Mouse (Mus musculus): ENCODE results near the gene Il5. TPM values are rescaled to one million over a fixed set of nuclear protein-coding genes. Genes with fewer than 3 reads are reported as not detected.

Gene Il5
- polyA plus RNA-seq, 1 experiment, result not detected

GRCm38 (mm10) chr11:53735682-53736245 is 15.2 kb downstream of the Il5 start:
- Histone ChIP-seq H3K36me3 (ENCODE audit: control insufficient read depth) (no peaks in the 10 kb centered on the region), H3K4me1 (ENCODE audit: control insufficient read depth) (peaks cover 14% of the 10 kb centered on the region), H3K4me3 (replicated peaks) (peak overlapping the region; percentile 38), H3K9me3 (ENCODE audit: control insufficient read depth, low read length) (no peaks in the 10 kb centered on the region), H3K27me3 (ENCODE audit: control insufficient read depth) (no peaks in the 10 kb centered on the region)
- no peak for TF ChIP-seq GATA1 (IDR thresholded peaks at IDR 0.05; ENCODE audit: low read length)
- TF ChIP-seq TAL1 (IDR thresholded peaks at IDR 0.05; ENCODE audit: low read length), result no peak

DNA sequence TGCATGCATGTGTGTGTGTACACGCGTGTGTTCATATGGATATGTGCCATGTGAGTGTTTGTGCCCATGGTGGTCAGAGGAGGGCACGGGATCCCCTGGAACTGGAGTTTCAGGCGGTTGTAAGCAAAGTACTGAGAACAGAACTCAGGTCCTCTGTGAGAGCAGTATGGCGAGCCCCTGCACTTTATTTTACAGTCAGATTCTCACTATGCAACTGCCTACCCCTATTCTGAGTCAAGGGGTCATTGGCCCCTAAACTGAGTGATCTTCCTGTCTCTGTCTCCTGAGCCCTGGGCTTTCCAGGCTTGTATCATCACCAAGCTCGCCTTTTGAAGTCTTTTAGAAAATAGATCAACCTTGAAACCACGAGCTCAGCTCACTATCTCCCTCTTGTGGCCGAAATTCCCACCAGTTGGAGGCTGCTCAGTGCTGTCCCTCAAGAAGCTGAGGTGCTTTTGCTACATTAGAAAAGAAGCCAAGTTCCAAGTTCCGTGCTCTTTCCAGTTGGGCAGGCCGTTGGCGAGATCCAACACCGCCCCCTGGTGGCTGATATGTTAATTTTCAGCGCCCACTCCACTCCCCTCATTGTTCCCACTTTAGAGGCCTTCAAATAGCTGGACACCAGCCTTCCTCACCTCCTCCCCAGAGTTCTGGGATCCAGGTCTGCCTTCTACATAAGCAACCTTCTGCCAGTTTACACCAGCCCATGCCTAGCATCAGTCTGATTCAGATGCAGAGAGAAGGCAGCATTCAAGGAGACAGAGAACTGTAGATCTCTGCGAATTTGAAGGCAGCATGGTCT is 16.4 kb downstream of the Il5 start:
- no peaks in the 10 kb centered on the region for H3K9me3 ChIP-seq (ENCODE audit: control insufficient read depth, low read length)
- no peaks in the 10 kb centered on the region for H3K36me3 ChIP-seq (ENCODE audit: control insufficient read depth)
- no peak overlapping the region for H3K4me3 ChIP-seq (replicated peaks)
- TF ChIP-seq TAL1 (IDR thresholded peaks at IDR 0.05; ENCODE audit: low read length) (no peak), GATA1 (IDR thresholded peaks at IDR 0.05; ENCODE audit: low read length) (no peak)
- H3K27me3 ChIP-seq (ENCODE audit: control insufficient read depth), result no peaks in the 10 kb centered on the region
- H3K4me1 ChIP-seq (ENCODE audit: control insufficient read depth), result peaks cover 14% of the 10 kb centered on the region

DNA sequence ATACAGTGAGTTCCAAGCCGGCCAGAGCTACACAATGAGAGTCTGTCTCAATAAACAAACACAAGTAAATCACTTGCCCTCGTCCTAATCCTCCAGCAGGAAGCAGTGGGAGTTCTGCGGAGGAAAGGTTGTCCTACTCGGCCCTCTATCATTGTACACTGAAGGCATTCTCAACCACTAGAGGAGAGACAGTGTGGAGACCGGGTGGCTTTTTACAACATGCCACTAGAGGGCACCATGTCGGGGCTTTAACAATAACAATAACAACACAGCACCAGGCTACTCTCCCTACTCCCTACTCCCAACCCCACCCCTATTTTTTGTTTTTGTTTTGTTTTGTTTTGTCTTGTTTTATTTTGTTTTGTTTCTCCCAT is 17.0 kb downstream of the Il5 start:
- TF ChIP-seq TAL1 (IDR thresholded peaks at IDR 0.05; ENCODE audit: low read length), result no peak
- TF ChIP-seq GATA1 (IDR thresholded peaks at IDR 0.05; ENCODE audit: low read length), result no peak
- Histone ChIP-seq H3K4me3 (replicated peaks) (no peak overlapping the region), H3K27me3 (ENCODE audit: control insufficient read depth) (peaks cover 3% of the 10 kb centered on the region; the same call in 1 of the 2 replicates), H3K4me1 (ENCODE audit: control insufficient read depth) (peaks cover 14% of the 10 kb centered on the region), H3K36me3 (ENCODE audit: control insufficient read depth) (no peaks in the 10 kb centered on the region), H3K9me3 (ENCODE audit: control insufficient read depth, low read length) (no peaks in the 10 kb centered on the region)

DNA sequence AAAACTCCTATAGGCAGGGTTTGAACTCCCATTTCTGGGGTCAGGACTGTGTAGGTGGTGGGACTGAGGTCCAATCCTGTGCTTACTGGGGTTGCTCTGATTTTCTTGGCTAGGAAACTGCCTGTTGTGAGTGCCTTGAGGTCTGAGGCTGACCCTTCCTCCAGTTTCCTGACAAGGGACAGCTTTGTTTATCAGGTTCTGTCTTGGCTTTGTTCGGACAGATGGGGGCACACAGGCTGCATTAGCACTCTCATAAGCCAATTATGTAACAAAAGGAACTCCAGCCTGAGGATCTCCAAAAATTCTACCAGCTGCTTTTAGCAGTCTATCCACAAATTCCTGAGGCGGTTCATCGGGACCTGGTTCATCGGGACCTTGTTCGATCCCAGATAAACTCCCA is 21.8 kb downstream of the Il5 start:
- no peaks in the 10 kb centered on the region for H3K36me3 ChIP-seq (ENCODE audit: control insufficient read depth)
- no peak for TF ChIP-seq GATA1 (IDR thresholded peaks at IDR 0.05; ENCODE audit: low read length)
- no peak for TF ChIP-seq TAL1 (IDR thresholded peaks at IDR 0.05; ENCODE audit: low read length)
- peaks cover 2% of the 10 kb centered on the region; the same call in 1 of the 2 replicates for H3K4me1 ChIP-seq (ENCODE audit: control insufficient read depth)
- H3K9me3 ChIP-seq (ENCODE audit: control insufficient read depth, low read length), result no peaks in the 10 kb centered on the region
- H3K4me3 ChIP-seq (replicated peaks), result no peak overlapping the region
- peaks cover 3% of the 10 kb centered on the region; the same call in 1 of the 2 replicates for H3K27me3 ChIP-seq (ENCODE audit: control insufficient read depth)

DNA sequence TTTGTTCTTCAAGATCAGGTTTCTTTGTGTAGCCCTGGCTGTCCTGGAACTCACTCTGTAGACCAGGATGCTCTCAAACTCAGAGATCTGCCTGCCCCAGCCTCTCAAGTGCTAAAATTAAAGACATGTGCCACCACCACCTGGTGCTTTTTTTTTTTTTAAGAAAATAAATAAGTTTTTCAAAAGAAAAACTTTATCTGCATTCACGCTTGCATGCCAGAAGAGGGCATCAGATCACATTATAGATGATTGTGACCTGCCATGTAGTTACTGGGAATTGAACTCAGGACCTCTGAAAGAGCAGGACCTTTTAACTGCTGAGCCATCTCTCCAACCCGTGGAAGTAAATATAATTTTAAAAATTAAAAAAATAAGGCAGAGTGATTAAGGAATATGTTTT is 24.7 kb downstream of the Il5 start:
- Histone ChIP-seq H3K4me3 (replicated peaks) (no peak overlapping the region), H3K9me3 (ENCODE audit: control insufficient read depth, low read length) (no peaks in the 10 kb centered on the region), H3K4me1 (ENCODE audit: control insufficient read depth) (no peaks in the 10 kb centered on the region), H3K27me3 (ENCODE audit: control insufficient read depth) (peaks cover 3% of the 10 kb centered on the region; the same call in 1 of the 2 replicates), H3K36me3 (ENCODE audit: control insufficient read depth) (no peaks in the 10 kb centered on the region)
- no peak for TF ChIP-seq GATA1 (IDR thresholded peaks at IDR 0.05; ENCODE audit: low read length)
- no peak for TF ChIP-seq TAL1 (IDR thresholded peaks at IDR 0.05; ENCODE audit: low read length)

DNA sequence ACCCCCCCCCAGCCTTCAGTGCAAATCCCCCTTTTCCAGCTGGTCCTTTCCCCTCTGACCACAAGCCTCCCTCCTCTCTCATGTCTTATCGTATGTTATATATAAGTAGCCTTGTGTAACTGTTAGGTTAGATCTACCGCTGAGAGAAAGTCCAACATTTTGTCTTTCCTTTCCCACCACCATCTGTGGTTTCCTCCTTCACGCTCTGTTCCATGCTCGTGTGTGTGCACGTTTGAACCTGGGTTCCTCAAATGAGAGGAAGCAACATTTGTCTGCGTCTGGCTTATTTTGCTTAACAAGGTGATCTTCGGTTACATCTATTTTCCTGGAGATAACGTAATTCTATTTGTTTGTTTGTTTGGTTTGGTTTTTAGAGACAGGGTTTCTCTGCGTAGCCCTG is 27.4 kb downstream of the Il5 start:
- Histone ChIP-seq H3K27me3 (ENCODE audit: control insufficient read depth) (no peaks in the 10 kb centered on the region), H3K9me3 (ENCODE audit: control insufficient read depth, low read length) (no peaks in the 10 kb centered on the region), H3K4me1 (ENCODE audit: control insufficient read depth) (no peaks in the 10 kb centered on the region), H3K4me3 (replicated peaks) (no peak overlapping the region), H3K36me3 (ENCODE audit: control insufficient read depth) (no peaks in the 10 kb centered on the region)
- no peak for TF ChIP-seq TAL1 (IDR thresholded peaks at IDR 0.05; ENCODE audit: low read length)
- TF ChIP-seq GATA1 (IDR thresholded peaks at IDR 0.05; ENCODE audit: low read length), result no peak

DNA sequence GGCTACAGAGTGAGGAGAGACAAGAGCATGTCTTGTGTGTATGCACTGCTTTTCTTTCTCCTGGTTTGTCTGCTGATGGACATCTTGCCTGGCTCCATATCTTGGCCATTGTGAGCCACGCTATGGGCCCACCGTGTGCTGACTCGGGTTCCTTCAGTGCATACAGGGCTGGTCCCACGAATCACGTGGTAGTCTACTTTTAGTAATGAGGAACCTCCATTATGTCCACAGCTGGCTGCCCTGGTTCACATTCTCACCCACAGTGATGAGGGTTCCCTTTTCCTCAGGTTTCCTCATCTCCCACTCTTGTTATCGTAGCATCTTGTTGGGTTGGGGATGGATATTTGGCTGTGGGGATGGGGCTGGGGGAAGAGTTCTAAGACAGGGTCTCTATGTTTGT is 28.0 kb downstream of the Il5 start:
- Histone ChIP-seq H3K36me3 (ENCODE audit: control insufficient read depth) (no peaks in the 10 kb centered on the region), H3K4me3 (replicated peaks) (no peak overlapping the region), H3K9me3 (ENCODE audit: control insufficient read depth, low read length) (no peaks in the 10 kb centered on the region), H3K4me1 (ENCODE audit: control insufficient read depth) (no peaks in the 10 kb centered on the region), H3K27me3 (ENCODE audit: control insufficient read depth) (no peaks in the 10 kb centered on the region)
- TF ChIP-seq TAL1 (IDR thresholded peaks at IDR 0.05; ENCODE audit: low read length), result no peak
- TF ChIP-seq GATA1 (IDR thresholded peaks at IDR 0.05; ENCODE audit: low read length), result no peak

GRCm38 (mm10) chr11:53749306-53749705 is 28.7 kb downstream of the Il5 start:
- no peaks in the 10 kb centered on the region for H3K9me3 ChIP-seq (ENCODE audit: control insufficient read depth, low read length)
- no peak for TF ChIP-seq TAL1 (IDR thresholded peaks at IDR 0.05; ENCODE audit: low read length)
- no peak for TF ChIP-seq GATA1 (IDR thresholded peaks at IDR 0.05; ENCODE audit: low read length)
- H3K36me3 ChIP-seq (ENCODE audit: control insufficient read depth), result no peaks in the 10 kb centered on the region
- no peaks in the 10 kb centered on the region for H3K4me1 ChIP-seq (ENCODE audit: control insufficient read depth)
- no peak overlapping the region for H3K4me3 ChIP-seq (replicated peaks)
- no peaks in the 10 kb centered on the region for H3K27me3 ChIP-seq (ENCODE audit: control insufficient read depth)

GRCm38 (mm10) chr11:53749716-53750352 is 29.2 kb downstream of the Il5 start:
- Histone ChIP-seq H3K36me3 (ENCODE audit: control insufficient read depth) (no peaks in the 10 kb centered on the region), H3K4me1 (ENCODE audit: control insufficient read depth) (no peaks in the 10 kb centered on the region), H3K9me3 (ENCODE audit: control insufficient read depth, low read length) (no peaks in the 10 kb centered on the region), H3K27me3 (ENCODE audit: control insufficient read depth) (no peaks in the 10 kb centered on the region), H3K4me3 (replicated peaks) (no peak overlapping the region)
- TF ChIP-seq GATA1 (IDR thresholded peaks at IDR 0.05; ENCODE audit: low read length), result no peak
- no peak for TF ChIP-seq TAL1 (IDR thresholded peaks at IDR 0.05; ENCODE audit: low read length)
